Mouse (Mus musculus) liver, adult 2 months (tissue): Measurements from ENCODE around the gene Pds5a.

ENCODE experiments used
- CTCF ChIP-seq: fragments of 200-500 bp; IDR thresholded peaks from 2 replicates; pipeline ENCODE4 v1.5.1; 2011; ENCODE audit warnings: low read depth, low read length, control low read depth
- POLR2A ChIP-seq: fragments of 200-500 bp; IDR thresholded peaks from 2 replicates; pipeline ENCODE4 v1.6.1; 2011; ENCODE audit warnings: low read length, control low read depth; ENCODE audit not compliant: insufficient read depth; ENCODE audit errors: extremely low read depth

- TF ChIP-seq CTCF, result no peak
- no peak for TF ChIP-seq POLR2A
Measured at GRCm38 (mm10) chr5:65606820-65607219, 91.3 kb downstream of the Pds5a start.
